Mouse (Mus musculus) Patski (cell line): ENCODE data around the gene Pigv. TPM values are rescaled to one million over a fixed set of nuclear protein-coding genes. Genes with fewer than 3 reads are reported as not detected.

Source experiments
- ATAC-seq: fragments of 100-300 bp; one replicate; pipeline ENCODE4 v1.8.0; 2021
- CTCF ChIA-PET: fragments of 350-600 bp; sonication (Branson Sonifier 250); formaldehyde crosslinking; loops from one replicate; lab custom pipeline; 2022; ENCODE audit warnings: inconsistent platforms; lab: Charles Lee
- POLR2A ChIA-PET: fragments of 350-600 bp; sonication (Branson Sonifier 250); formaldehyde crosslinking; loops from one replicate; lab custom pipeline; 2022; ENCODE audit warnings: antibody characterized with exemption, inconsistent platforms; lab: Charles Lee
- DNase-seq: peaks from one replicate; pipeline ENCODE4 v3.0.0-alpha.2; 2011; ENCODE audit warnings: low read depth, low spot score
- H3K27me3 ChIP-seq: fragments of 371-371 bp; one replicate; pipeline ENCODE4 v1.5.1; 2021
- CTCF ChIP-seq: fragments of 100-300 bp; IDR thresholded peaks from one replicate; pipeline ENCODE4 v1.5.1; 2021
- in situ Hi-C: fragments of 300-500 bp; cut with MboI; formaldehyde crosslinking; loops from 3 replicates; pipeline ENCODE4 v1.11.1; 2018; ENCODE audit warnings: low pct_unique_long_range_greater_than_20kb, mixed read lengths
- polyA plus RNA-seq: library from polyadenylated mRNA; unstranded; gene quantifications from one replicate; pipeline ENCODE4 v1.2.3, GENCODE M21; 2021

Gene Pigv
- polyA plus RNA-seq, 1 experiment from 2014 or later = 6.9 TPM

DNA sequence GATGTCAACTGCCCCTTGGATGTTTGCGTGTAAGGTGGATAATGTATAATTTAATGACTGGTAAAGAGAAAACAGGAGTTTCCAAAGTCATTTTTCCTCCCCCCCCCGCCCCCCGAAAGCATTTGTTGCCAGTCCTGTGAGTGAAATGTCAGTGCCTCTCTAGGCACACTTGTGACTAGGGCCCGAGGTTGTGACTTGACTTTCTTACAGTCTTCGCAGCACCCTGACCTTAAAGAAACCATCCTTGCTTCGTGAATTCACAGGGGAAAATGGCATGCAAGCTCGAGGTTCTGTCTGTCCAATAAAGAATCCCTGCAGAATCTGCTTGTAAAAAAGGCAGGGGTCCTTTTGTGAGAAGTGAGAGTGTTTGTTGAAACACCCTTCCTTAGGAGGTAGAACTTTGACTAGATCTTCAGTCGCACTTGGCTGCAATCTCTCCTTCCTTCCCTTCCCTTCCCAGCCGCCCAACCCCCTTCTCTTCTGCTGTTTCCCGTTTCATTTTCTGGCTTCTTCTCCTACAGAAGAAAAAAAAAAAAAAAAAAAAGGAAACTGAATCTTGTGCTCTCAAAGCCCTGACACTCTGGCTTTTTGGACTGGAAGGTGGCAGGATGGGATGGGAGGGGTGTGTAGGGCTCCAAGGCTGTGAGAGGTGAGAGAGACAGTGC lies 1.4 kb upstream of the Pigv start:
- no peak for ATAC-seq
- in situ Hi-C loops = loop anchor here (5.0 kb wide), 2 partner anchors 84 to 154 kb away; partner anchors contain the start of gene Arid1a
- CTCF ChIA-PET = no interaction called here
- no peak for TF ChIP-seq CTCF
- no peak for DNase-seq
- H3K27me3 ChIP-seq = no peaks in the 10 kb centered on the region
- POLR2A ChIA-PET = interaction anchor here (0.6 to 2.3 kb wide), 13 partner anchors 11 to 823 kb away, joined by 3 to 21 read pairs (median 4); partner anchors contain the start of gene Paqr7

DNA sequence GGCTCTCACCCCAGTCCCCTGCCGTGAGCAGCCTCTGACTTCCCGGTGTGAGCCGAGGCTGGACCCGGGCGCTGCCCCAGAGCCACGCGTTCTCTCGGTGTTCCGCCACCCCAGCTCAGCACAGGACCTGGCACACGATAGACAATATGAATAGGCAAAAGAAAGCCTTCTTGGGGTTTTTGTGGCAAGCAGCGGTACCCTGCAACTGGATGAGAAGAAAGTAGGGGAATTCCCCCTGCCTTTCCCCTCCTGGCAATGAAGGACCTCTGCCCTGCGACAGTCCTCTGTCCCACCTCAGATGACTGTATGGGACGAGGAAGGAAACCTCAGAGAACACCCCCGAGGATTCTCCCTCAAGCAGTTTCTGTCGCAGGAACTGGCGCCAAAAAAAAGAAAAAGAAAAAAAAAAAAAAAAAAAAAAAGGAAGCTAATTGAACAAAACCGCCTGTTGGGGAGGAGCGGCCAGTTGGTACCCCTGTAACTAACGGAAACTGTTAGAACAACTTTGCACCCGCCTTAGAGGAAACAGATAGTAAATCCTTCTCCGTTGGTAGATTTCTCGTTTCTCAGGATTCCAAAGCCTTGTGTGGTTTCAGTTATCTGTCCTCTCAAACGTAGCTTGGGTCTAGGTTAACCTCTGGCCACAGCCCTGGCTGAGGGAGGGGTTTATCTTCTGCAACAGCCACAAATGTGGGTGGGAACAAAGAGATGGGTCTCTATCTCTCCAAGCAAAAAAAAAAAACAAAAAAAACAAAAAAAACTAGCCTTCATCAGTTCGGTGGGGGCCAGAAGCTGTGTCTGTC lies 599 bp upstream of the Pigv start:
- TF ChIP-seq CTCF = no peak
- in situ Hi-C loops = loop anchor here (5.0 kb wide), 2 partner anchors 84 to 154 kb away; partner anchors contain the start of gene Arid1a
- CTCF ChIA-PET = interaction anchor here (1.2 kb wide), 1 partner anchor 143 kb away, joined by 3 read pairs; no protein-coding TSS in a partner anchor
- no peaks in the 10 kb centered on the region for H3K27me3 ChIP-seq
- DNase-seq (no peak), ATAC-seq (peak; percentile 16)
- POLR2A ChIA-PET = interaction anchor here (0.6 to 2.3 kb wide), 14 partner anchors 10 to 823 kb away, joined by 3 to 21 read pairs (median 4); partner anchors contain the start of genes Arid1a and Paqr7

DNA sequence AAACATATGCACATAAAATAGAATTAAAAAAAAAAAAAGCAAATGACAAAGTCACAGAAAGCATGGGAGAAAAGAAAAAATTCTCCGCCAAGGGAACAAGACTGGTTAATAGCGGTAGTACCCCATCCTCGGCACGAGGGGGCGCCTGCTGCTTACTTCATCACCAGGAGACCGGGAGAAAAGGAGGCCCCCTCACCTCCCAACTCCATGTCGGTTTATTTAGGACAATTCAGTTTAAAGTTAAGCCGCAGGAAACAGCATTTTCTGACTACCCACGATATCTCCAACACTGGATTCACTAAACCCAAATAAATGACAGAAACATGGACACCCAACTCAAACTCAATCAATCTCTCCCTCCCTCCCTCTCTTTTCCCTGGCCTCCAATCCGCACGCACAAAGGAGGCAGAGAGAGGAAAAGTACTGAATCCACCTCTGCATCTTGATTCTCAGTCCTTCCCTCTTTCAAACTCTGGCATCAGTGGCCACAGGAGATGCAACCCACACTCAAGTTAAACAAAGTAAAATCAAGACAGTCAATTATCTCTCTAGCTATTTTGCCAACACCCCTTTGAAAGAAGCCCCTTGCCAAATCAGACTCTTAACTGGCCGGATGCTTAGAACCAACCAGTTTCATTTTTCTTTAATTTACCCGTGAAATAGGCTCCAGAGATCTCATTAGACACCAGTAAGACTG lies 1.1 kb downstream of the Pigv start:
- POLR2A ChIA-PET = interaction anchor here (0.6 to 2.3 kb wide), 3 partner anchors 77 to 85 kb away, joined by 3 to 21 read pairs (median 6); partner anchors contain the start of gene Arid1a
- in situ Hi-C loops = loop anchor here (5.0 kb wide), 2 partner anchors 86 to 156 kb away; partner anchors contain the start of gene Arid1a
- no peak for TF ChIP-seq CTCF
- DNase-seq = no peak
- no peak for ATAC-seq
- H3K27me3 ChIP-seq = no peaks in the 10 kb centered on the region
- CTCF ChIA-PET = interaction anchor here (0.9 to 1.2 kb wide), 3 partner anchors 80 to 144 kb away, joined by 3 to 5 read pairs (median 4); no protein-coding TSS in a partner anchor

DNA sequence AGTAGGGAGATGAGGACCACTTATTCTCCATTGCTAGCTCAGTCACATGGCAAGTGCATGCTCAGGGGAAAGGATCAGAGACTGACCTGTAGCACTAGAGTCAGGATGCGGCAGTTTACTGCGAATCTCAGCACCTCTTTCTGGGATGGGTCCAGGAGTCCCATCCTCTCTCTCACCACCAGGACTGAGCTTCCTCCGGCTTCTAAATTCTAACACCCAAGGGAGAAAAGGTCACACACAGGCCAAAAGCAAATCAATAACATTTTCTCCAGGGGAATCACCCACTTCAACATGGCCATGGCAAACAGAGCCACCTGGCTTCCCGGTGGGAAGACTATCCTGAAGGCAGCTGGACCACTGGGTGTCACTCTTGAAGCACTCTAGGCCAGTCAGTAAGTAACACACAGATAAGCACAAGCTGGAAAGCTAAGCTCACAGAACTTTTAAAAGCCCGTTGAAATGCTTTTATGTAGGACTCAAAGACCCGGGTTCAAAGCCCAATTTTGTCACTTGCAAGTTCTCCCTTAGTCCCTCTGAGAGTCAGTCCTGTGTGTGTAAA lies 2.7 kb downstream of the Pigv start:
- POLR2A ChIA-PET = interaction anchor here (1.0 kb wide), 1 partner anchor 66 kb away, joined by 3 read pairs; no protein-coding TSS in a partner anchor

DNA sequence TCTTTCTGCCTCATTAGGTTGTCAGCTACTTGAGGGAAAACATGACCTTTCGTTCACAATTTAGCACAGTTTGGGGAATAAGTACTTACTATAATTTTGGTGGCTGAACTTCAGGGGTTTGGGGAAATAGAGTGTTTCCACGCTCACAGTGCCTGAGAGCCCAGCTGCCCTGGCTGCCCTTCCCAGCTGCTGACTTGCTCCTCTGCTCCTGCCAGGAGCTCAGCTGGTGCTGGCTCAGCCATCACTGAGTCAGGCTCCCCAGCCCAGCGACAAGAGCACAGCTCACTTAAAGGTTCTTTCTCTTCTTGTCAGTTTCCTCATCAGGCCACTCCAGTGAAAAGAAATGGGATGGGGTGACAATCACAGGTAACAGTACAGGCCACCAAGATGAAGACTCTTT lies 3.9 kb downstream of the Pigv start:
- TF ChIP-seq CTCF = no peak
- POLR2A ChIA-PET = no interaction called here
- no peaks in the 10 kb centered on the region for H3K27me3 ChIP-seq
- DNase-seq (no peak), ATAC-seq (no peak)
- CTCF ChIA-PET = interaction anchor here (1.5 to 2.8 kb wide), 4 partner anchors 12 to 76 kb away, joined by 4 to 10 read pairs (median 6); partner anchors contain the start of gene Zdhhc18
- in situ Hi-C loops = no loop called here

More for the DNA sequence above, 2.7 kb downstream of the Pigv start:
- no peak for TF ChIP-seq CTCF
- CTCF ChIA-PET = interaction anchor here (0.8 to 2.8 kb wide), 8 partner anchors 8 to 159 kb away, joined by 3 to 14 read pairs (median 4); partner anchors contain the start of gene Zdhhc18
- H3K27me3 ChIP-seq = no peaks in the 10 kb centered on the region
- no peak for DNase-seq
- in situ Hi-C loops = loop anchor here (5.0 kb wide), 2 partner anchors 88 to 158 kb away; partner anchors contain the start of gene Arid1a
- no peak for ATAC-seq

DNA sequence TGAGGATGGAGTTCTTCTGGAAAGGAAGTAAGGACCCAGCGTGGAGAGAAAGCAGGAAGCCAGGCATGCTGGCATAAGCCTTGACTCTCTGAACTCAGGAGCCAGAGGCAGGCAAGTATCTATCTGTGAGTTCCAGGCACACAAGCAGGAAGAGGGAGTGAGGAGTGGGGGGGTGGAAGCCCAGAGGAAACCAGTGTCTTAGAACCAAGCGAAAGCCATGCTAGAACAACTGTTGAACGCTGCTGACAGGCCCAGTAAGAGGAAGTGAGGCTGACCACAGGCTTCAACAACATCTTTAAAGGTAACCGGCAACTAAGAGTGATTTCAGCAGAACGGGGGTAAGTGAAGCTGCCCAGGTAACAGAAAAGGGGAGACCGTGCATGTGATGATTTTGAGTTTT lies 6.2 kb downstream of the Pigv start:
- no peak for ATAC-seq
- CTCF ChIA-PET = no interaction called here
- no peak for DNase-seq

DNA sequence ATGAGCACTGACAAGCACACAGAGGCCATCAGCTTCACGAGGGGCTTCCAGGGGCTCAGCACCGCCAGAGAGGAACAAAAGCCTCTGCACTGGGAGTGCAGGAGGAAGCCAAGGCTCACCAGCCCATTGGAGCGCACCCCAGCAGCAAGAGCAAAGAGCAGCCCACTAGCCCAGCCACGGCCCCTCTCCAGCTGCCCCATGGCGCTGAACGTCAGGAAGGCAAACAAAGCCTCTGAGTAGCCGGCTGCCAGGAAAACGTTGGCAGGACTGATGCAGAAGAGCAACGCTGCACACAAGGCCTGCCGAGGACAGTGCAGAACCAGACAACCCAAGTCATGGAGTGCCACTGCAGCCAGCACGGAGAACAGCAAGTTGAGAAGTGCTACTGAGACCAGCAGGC lies 7.3 kb downstream of the Pigv start:
- ATAC-seq (no peak), DNase-seq (no peak)
- TF ChIP-seq CTCF = no peak
- in situ Hi-C loops = no loop called here
- POLR2A ChIA-PET = no interaction called here
- no peaks in the 10 kb centered on the region for H3K27me3 ChIP-seq
- CTCF ChIA-PET = no interaction called here

More for the DNA sequence above, 6.2 kb downstream of the Pigv start:
- no peak for TF ChIP-seq CTCF
- in situ Hi-C loops = no loop called here
- H3K27me3 ChIP-seq = no peaks in the 10 kb centered on the region
- POLR2A ChIA-PET = no interaction called here

DNA sequence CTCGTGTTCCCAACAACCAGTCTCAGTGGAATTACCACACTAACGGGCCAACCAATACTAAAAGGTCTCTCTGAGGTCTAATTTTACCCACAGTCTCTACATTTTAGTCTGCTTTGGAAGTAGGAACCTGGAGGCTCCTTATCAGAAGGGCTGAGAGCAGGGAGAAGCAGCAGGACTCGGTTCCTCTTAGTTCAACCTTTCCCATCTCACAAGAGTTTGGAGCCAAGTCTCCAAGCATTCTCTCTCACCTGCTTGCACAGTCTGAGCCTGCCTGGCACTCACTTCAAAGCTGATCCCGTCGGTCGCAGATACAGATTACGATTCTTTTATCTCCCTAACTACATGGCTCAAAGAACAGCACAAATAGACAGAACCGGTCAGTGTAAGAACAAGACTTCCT lies 9.5 kb downstream of the Pigv start:
- DNase-seq = no peak
- ChIA-PET POLR2A (interaction anchor here (0.7 kb wide), 1 partner anchor 10 kb away, joined by 4 read pairs; no protein-coding TSS in a partner anchor), CTCF (no interaction called here)
- in situ Hi-C loops = no loop called here
- no peaks in the 10 kb centered on the region for H3K27me3 ChIP-seq
- TF ChIP-seq CTCF = no peak
- no peak for ATAC-seq

DNA sequence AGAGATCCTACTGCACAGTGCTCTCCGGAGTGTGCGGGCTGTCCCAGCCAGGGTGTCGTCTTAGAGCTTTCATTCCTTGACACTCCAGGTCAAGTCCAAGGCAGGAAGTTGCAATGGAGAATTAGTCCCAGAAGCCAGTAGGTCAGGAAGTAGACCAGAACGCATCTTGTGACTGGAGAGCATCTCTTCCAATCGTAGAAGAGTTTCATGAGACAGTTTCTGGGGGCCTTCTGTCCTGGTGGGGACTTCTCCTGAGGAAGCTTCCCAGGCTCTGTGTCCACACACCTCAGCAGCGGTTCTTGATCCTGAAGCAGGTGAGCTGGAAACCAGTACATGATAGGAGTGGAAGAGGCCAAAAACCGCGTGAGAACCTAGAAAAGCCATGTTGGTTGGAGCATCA lies 10.0 kb downstream of the Pigv start:
- no peak for TF ChIP-seq CTCF
- POLR2A ChIA-PET = interaction anchor here (0.7 kb wide), 1 partner anchor 11 kb away, joined by 4 read pairs; no protein-coding TSS in a partner anchor
- CTCF ChIA-PET = no interaction called here
- in situ Hi-C loops = no loop called here
- H3K27me3 ChIP-seq = no peaks in the 10 kb centered on the region
- DNase-seq (no peak), ATAC-seq (no peak)
